Mouse (Mus musculus): ENCODE measurements around the gene Nsun4. TPM values are rescaled to one million over a fixed set of nuclear protein-coding genes. Genes with fewer than 3 reads are reported as not detected.

Nsun4 gene
- total RNA-seq (2021): 10 to 100 TPM; 28.3 to 29.9 TPM
- long read RNA-seq, experiment 1, transcript Nsun4-202 (6 exons, 2,439 nt): major isoform, 41 of 42 reads
- long read RNA-seq, experiment 1, partial matches to known transcripts: 0 of 42 reads
- long read RNA-seq, experiment 1, other reads (novel, unspliced or antisense): 1 of 42 reads
- long read RNA-seq, experiment 2, transcript Nsun4-202 (6 exons, 2,439 nt): major isoform, 73 of 76 reads
- long read RNA-seq, experiment 2, partial matches to known transcripts: 1 of 76 reads
- long read RNA-seq, experiment 2, other reads (novel, unspliced or antisense): 2 of 76 reads

DNA sequence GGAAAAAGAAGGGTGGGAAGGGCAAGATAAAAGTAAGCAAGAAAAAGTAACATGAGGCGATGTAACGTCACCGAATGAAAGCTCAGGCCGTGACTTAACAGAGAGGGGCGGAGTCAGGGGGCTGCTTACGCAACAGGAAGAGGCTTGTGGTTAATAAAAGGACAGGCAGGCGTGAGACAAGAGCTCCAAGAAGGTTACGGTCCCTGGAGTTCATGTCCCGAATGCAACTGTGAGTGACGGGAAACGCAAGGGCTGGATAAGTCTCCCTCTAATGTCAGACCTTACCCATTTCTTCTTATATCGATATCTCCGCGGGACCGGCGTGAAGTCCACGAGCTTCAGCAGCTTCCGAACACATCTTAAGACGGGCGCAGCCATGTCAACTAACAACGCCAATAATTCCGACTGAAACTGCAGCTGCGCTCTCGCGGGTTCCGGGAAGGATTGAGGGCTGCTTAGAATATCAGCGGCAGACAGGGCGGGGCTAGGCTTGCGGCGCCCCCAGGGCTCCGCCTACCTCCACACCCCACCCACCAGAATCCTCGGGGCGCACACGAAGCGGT, at the start of gene Nsun4:
Gene Nsun4 (minus strand): TSS at position 478 of the 563 bp plus-strand sequence.
- DNase-seq (ENCODE audit: low spot score in 2 of 2): peak; percentile 83 to 85

DNA sequence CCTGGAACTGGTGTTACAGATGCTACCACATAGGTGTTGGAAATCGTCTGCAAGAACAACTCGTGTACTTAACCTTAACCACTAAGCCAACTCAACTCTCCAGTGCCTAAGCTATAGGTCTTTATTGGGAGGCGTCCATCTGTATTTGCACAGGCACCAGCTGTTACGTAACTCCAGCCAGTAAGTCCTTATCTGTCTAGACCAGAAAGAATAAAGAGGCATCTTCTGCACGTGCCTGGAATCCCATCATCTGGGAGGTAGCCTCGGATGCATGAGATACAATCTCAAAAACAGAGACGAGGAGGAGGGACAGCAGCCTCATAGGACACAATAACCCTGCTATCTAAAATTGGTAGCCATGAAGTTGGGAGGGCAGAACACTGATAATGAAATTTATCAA, 47.3 kb upstream of the Nsun4 start:
- DNase-seq (ENCODE audit: low spot score in 2 of 2): no peak

DNA sequence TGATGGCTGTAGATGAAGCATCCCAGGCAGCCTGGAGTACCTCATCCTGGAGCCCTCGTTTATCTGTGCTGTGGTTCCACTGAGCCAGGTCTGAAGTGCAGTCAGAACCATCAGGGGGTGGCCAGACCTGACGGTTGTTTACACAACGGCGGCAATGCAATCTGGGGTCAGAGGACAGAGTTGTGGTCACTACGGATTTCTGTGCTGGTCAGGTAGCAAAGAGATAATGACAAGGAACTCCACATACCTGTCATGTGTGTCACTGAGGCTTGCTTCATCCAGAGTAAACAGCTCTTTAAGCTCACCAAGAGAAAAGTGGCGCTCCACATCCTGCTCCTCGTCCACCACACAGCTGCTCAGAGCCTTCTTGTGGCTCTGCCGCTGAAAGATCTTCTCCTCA, 43.5 kb upstream of the Nsun4 start:
- DNase-seq (ENCODE audit: low spot score in 2 of 2): no peak

DNA sequence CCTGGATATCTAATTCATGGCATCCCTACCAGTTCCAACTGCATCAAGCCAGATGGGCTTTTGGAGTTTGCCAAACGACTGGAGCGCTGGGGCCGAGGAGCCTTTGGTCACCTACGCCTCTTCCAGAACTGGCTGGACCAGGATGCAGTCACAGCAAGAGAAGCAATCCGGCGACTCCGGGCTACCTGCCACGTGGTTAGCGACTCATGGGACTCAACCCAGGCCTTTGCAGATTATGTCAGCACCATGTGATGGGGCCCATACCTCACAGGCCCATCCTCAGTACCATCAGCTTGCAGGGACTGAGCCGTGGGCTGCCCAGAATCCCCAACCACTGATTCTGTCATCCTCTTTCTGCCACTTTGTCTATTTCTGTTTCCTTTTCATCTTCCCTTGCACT, 42.6 kb upstream of the Nsun4 start:
- no peak for DNase-seq (ENCODE audit: low spot score in 2 of 2)

DNA sequence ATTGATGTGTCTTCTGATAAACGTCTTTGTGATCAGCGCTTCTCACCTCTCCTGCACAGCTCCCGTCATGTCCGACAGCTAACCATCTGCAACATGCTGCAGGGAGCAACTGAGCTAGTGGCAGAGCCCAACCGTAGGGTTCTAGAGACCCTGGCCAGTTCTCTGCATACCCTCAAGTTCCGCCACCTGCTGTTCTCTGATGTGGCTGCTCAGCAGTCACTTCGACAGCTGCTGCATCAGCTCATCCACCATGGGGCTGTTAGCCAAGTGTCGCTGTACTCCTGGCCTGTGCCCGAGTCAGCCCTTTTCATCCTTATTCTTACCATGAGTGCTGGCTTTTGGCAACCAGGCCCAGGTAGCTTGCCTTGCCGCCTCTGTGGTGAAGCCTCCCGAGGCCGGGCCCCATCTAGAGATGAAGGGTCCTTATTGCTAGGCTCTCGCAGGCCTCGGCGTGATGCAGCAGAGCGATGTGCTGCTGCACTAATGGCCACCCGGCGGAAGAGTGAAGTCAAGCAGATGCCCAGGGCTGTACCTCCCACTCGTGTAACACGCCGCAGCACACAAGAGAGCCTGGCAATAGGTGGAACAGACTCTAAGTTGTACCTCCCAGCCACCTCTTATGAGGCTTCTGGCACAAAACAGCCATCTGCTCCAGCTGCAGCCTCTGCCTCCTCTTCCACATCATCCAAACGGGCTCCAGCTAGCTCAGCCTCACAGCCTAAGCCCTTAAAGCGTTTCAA, 35.0 kb upstream of the Nsun4 start:
- no peak for DNase-seq (ENCODE audit: low spot score in 2 of 2)

DNA sequence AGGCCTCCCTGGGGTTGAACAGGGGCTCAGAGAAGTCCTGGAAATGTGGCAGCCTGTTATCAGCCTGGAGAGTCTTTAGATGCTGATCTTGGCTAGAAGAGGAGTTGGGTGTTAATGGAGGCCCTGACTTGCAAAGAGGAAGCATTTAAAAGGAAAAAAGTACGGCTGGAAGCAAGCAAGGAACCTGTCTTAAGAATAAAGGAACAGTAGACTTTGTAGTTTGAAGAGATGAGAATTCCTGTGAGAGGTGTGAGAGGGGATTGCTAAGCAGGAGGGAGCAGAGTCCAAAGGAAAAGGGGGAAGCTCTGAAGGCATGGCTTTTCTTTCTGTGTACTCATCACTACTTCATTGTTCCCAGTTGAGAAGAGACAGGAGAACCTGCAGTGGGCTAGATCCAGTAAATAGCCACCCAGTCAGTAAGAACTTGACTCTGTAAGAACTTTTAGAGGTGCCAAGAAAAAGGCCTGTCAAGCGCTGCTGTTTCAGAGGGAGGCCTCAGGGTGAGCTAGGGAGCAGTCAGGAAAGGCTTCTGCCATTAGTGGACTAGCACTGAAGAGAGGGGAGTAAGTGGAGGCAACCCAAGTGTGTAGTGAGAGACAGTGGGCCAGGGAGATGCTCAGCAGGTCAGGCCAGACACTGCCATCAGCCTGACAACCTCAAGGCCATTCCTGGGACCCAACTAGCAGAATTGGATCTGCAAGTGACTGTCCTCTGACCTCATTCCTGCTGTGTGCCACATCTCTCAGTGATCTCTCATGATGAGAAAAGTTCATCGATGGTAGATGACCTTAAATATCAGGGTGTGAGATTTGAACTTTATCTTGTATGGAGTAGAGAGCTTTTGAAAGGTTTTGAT, 23.8 kb upstream of the Nsun4 start:
- DNase-seq (ENCODE audit: low spot score in 2 of 2): peak in 1 of 2 experiments; percentile 13

DNA sequence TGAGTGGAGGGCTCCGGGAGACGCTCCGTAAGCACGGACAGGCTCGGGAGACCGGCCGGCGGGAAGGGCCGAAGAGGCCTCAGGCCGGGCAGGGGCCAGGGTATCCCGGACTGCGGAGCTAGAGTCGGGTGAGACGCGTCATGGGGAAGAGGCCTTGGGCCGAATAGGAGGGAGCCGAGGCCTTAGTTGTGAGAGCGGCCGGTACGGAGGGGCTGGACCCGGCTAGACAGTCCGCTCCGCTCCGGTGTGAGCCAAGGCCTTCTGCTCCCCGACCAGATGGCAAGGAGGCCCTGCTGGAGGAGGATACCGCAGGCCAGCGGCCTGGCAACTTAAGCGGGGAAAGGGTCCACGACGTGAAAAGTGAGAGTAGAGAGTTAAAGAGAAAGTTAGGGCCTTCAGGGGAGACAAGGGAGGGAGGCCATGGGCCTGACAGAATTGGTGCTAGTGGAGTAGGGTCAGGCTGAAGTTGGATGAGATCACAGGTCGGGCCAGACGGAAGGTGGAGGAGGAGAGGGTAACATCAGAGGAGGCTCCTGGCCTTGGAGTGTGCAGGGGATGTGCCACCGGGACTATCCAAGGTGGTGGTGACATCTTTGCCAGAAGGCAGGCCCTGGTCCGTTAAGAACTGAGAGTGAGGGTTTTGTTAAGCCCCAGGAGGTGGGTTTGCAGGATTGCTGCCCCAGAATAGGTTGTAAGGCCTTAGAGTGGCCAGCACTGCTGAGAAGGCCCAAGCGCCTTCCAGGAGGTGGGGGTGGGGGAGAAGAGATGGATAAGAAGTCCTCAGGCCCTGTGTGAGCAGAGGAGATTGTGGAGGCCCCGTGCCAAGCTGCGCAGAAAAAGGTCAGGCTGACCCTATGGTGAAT, 22.9 kb upstream of the Nsun4 start:
- peak; percentile 47 to 59 for DNase-seq (ENCODE audit: low spot score in 2 of 2)

DNA sequence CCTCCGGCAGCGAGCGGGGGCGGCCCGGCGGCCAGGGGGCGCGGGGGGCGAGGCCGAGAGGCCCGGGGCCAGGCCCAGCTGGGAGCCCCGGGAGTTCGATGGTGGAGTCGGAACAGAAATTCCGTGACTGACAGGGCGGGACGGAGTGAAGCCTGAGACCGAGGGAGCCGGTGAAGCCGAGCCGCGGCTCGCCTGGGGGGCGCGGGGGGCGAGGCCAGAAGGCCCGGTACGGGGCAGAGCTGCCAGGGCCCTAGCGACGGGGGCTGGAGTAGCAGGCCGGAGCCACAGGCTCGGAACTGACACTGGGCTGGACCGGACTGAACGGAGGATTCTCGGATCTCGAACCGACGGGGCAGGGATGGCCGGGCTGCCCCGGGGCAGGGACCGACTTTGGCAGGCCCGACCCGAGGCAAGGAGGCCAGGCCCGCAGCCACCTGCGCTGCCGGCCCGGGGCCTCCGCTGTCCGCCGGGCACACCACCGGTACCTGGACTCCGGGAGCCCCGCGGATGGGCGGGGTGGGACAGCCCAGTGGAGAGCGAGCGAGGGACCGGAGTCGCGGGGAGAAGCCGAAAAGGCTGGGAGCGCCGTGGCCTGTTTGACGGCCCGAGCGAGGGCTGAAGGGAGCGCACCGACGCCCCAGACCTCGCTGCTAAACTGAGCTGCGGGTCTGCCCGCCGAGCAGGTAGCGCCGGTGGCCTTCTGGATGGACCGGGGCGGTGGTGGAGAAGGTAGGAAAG, 22.1 kb upstream of the Nsun4 start:
- DNase-seq (ENCODE audit: low spot score in 2 of 2): peak; percentile 71

DNA sequence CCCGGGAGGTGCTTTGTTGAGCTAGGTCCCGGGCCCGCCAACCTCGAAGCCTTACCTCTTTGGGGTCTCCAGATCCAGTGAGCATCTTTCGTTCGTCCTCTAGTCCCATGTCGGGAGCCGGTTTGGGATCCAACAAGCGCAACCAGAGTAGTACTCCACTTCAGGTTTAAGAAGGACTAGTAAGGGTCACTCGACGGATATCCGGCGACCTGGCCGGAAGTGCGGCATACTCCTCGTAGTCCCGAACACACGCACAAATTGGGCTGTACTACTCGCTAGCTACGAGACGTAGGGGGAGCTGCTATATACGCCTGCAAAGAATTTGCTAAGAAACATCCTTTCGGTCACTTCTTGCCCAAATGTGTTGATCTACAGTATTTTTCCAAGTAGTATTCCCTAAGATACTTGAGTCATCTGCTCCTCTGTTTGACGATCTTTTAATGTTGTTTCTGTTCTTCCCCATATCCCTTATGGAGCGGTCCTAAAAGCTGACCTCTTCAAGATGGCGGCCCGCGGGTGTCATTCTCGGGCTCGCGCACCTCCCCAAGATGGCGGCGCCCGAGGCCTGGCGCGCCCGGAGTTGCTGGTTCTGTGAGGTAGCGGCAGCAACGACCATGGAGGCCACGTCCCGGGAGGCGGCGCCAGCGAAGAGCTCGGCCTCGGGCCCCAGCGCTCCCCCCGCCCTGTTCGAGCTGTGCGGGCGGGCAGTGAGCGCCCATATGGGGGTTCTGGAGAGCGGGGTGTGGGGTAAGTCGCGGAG, 21.4 kb upstream of the Nsun4 start, which contains the start of the genes Uqcrh and Lrrc41:
Gene Uqcrh (minus strand): TSS at position 211 of the 760 bp plus-strand sequence.
Gene Lrrc41 (plus strand): TSS at position 409 of the 760 bp plus-strand sequence.
- peak; percentile 94 for DNase-seq (ENCODE audit: low spot score in 2 of 2)

DNA sequence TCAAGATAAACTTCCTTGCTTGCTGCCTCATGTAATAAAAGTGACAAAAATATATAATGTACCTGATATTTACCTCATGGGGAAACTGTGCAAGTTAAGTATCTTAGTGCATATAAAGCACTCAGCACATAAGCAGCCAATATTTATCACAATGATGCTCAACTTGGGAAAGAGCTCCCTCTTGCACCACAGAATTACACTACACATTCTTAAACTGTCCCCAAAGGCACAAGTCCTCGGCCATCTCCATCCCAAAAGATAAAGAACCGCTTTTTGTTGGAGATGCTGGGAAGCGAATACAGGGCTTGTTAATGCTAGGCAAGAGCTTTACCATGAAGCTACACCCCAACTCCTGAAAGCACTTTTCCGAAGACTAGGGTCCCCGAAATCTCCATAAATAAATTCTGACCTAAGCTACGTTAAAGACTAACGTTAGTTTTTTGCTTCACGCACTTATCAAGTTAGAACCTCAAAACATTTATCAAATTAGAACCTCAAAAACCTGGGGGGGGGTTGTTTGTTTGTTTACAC, 20.5 kb upstream of the Nsun4 start:
- no peak for DNase-seq (ENCODE audit: low spot score in 2 of 2)

DNA sequence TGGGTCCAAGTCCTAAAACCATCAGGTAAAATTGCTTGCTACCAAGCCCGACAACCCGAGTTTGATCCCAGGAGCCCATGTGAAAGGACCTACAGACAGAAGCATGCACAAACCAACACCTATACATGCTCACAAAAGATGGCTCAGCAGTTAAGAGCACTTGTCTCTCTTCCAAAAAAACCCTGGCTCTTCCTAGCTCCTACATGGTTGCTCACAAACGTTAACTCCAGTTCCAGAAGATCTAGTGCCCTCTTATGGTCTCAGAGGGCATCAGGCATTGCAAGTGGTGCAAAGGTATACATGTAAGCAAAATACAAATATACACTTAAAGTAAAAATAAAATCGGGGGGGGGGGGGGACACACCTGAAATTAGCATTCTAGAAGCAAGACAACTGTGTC, 19.5 kb upstream of the Nsun4 start:
- no peak for DNase-seq (ENCODE audit: low spot score in 2 of 2)

DNA sequence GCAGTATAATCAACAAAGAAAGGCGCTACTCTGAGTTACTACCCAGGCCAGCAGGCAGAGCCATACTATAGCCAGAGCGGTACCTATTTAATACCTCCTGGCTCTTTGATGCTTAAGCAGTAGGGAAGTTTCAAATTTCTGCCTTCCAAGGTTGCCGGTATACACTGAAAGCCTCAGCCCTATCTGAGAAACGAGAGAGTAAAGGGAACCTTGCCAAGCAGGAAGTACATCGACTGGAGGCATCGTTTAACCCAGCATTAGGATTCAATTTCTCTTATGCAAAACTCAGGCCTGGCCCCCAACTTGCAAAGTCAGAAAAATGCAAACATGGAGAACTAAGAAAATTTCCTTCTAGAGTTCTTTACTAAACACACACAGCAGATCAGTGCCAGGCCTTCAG, 16.4 kb upstream of the Nsun4 start:
- no peak for DNase-seq (ENCODE audit: low spot score in 2 of 2)

DNA sequence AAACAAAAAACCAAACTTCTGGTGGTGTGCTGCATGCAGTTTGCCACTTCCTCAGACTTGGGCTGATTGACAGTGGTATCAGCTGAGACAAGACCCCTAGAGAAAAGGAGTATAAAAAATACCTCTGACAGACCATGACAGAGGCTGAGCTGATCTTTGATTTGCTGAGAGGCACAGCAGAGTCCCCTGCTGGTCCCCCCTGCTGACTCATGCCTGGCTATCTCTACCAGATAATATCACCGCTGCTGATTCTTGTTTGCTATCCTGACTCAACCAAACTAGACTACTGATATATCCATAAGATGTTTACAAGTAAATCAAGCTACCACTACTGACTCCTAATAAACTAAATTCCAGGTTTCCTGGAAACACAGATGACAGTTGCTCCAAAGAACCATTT, 10.2 kb upstream of the Nsun4 start:
- no peak for DNase-seq (ENCODE audit: low spot score in 2 of 2)

DNA sequence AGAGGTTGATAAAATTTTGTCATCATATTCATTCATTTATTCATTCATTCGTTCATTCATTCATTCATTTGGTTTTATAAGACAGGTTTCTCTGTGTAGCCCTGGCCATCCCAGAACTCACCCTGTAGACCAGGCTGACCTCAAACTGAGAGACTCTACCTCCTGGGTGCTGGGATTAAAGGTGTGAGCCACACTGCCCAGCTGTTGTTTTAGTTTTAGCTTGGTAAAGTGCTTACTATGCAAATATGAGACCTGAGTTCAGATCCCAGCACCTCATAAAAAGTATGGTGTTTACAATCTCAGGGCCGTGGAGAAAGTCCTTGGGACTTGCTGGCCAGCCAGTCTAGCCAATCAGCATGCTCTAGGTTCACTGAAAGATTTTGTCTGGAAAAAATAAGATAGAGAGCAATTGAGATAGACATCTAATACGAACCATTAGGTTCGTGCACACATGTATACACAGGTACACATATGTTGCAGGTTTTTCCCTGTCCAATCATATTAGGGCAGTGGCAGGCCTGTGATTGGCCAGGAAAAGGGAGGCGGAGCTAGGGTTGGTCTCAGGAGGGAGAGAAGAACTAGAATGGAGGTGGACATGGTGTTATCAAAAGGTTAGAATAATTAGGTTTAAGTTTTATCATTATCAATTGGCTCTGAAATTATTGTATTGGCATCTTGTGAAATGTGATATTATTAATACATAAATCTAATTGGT, 5.5 kb upstream of the Nsun4 start:
- no peak for DNase-seq (ENCODE audit: low spot score in 2 of 2)

DNA sequence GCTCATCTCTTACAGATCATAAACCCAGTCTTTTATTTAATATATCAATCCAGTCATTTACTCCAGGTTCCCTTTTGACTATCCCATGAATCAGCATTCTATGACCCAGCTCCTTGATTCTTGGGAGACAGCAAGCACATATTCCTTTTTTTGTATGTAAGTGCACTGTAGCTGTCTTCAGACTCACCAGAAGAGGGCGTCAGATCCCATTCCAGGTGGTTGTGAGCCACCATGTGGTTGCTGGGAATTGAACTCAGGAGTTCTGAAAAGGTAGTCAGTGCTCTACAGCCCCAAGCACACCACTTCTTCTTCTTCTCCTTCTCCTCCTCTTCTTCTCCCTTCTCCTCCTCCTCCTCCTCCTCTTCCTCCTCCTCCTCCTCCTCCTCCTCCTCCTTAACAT, 3.9 kb upstream of the Nsun4 start:
- no peak for DNase-seq (ENCODE audit: low spot score in 2 of 2)

DNA sequence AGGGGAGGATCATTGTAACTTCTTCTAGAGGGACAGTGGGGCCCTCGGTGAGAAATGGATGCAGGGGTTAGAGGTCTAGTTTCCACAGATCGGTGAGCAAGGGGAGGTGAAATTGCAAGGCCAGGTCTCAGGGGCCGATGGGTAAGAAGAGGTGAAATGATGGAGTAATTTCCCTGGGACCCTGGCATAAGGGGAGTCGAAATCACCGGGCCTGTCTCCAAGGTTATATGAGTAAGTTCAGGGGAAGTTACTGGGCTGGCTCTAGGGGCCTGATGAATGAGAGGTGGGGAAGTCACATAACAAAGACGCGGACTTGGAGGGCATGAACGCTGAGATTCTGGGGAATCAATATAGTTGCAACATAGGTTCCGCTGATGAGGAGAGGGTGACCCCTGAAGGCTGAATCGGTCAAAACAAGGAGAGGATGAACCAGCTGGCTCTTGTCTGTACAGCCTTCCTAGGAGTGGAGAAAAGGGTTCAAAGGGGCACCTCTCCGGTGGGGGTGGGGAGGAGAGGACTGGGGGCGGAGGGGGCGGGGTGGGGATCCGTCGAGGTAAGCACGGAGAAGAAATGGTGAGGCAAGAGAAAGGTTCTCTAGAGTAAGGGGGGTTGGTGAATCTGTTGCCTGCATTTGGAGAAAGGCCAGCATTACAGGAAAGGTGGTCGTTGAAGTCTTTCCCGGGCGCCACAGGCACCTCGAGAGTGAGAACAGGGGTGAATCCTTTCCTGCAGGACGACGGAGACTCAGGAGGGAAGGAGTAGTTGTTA, 966 bp downstream of the Nsun4 start:
- peak; percentile 29 to 32 for DNase-seq (ENCODE audit: low spot score in 2 of 2)

DNA sequence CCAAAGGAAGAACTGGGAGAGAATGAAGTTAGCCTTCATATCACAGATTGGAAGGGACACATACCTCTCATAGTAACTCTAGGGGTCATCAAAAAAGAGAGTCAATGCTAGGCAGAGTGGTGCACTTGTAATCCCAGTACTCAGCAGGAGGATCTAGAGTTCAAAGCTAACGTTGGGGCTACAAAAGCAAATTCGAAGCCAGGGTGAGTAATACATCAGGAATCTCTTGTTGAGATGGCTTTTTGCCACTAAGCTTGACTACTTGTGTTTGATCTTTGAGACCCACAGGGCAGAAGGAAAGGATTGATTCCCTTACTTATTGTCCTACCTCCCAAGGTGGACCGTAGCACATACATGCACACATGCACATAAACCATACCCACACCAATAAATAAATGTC, 4.5 kb downstream of the Nsun4 start:
- DNase-seq (ENCODE audit: low spot score in 2 of 2): no peak
